In the genomic region with DNA sequence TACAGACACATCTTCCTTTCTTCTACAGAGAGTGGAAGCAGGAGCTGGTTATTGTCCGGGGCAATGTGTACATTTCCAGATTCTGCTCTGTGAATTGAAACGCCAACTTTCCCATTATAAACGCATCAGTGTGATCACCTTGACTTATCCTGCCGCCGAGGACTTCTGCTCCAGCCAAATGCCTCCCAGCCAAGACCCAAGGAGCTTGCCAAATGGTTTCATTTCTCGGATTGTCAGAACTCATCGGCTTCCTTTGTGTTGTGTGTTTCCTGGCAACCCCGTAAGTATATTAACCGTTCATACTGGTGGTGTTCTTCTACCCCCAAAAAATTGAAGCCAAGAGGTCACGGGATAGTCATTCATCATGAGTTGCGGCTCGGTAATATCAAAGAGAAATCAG, we compare ENCODE assay signal across 29 mouse cellular contexts. TPM values are rescaled to one million over a fixed set of nuclear protein-coding genes. Genes with fewer than 3 reads are reported as not detected.
DNase-seq lines count a peak whose midpoint lies in the region; ATAC-seq and TF ChIP-seq lines count a peak whose summit lies in the region.
"Had no signal": no experiment of that assay in that cellular context is flagged by ENCODE, and none has a peak within 500 bp of the region (broad histone marks: within the 10 kb centered on the region; RNA-seq: fewer than 3 reads in every experiment).

No protein-coding gene starts in this region.

- H3K27ac ChIP-seq in hindbrain, embryonic 15.5 days (replicated peaks), result no peak overlapping the region
- no peak overlapping the region for H3K27ac ChIP-seq in hindbrain, embryonic 12.5 days
- no peak overlapping the region for H3K27ac ChIP-seq in lung, embryonic 14.5 days (ENCODE audit: low read depth)
- H3K27ac ChIP-seq: embryonic facial prominence, embryonic 15.5 days; heart, embryonic 10.5 days; heart, embryonic 15.5 days; liver, embryonic 12.5 days; midbrain, embryonic 10.5 days; neural tube, embryonic 12.5 days had no signal

- H3K9me3 ChIP-seq in hindbrain, embryonic 15.5 days, result no peaks in the 10 kb centered on the region
- H3K9me3 ChIP-seq in hindbrain, embryonic 12.5 days (replicated peaks), result no peaks in the 10 kb centered on the region
- H3K9me3 ChIP-seq in lung, embryonic 14.5 days (ENCODE audit: low read depth, low read length), result no peaks in the 10 kb centered on the region
- H3K9me3 ChIP-seq: embryonic facial prominence, embryonic 15.5 days; heart, embryonic 10.5 days; heart, embryonic 15.5 days; liver, embryonic 12.5 days; midbrain, embryonic 10.5 days; neural tube, embryonic 12.5 days had no signal

- H3K4me3 ChIP-seq in hindbrain, embryonic 15.5 days, result no peak overlapping the region
- H3K4me3 ChIP-seq in hindbrain, embryonic 12.5 days, result no peak overlapping the region
- no peak overlapping the region for H3K4me3 ChIP-seq in lung, embryonic 14.5 days (ENCODE audit: low read depth, low read length)
- H3K4me3 ChIP-seq: embryonic facial prominence, embryonic 15.5 days; heart, embryonic 10.5 days; heart, embryonic 15.5 days; liver, embryonic 12.5 days; midbrain, embryonic 10.5 days; myocyte; neural tube, embryonic 12.5 days had no signal

- no peaks in the 10 kb centered on the region for H3K27me3 ChIP-seq in hindbrain, embryonic 15.5 days
- H3K27me3 ChIP-seq in hindbrain, embryonic 12.5 days, result no peaks in the 10 kb centered on the region
- H3K27me3 ChIP-seq in lung, embryonic 14.5 days (ENCODE audit: insufficient read depth, low read length), result no peaks in the 10 kb centered on the region
- H3K27me3 ChIP-seq: embryonic facial prominence, embryonic 15.5 days; heart, embryonic 15.5 days; liver, embryonic 12.5 days; neural tube, embryonic 12.5 days had no signal

- H3K36me3 ChIP-seq in hindbrain, embryonic 15.5 days, result no peaks in the 10 kb centered on the region
- H3K36me3 ChIP-seq in hindbrain, embryonic 12.5 days, result no peaks in the 10 kb centered on the region
- H3K36me3 ChIP-seq in lung, embryonic 14.5 days (ENCODE audit: insufficient read depth), result no peaks in the 10 kb centered on the region
- H3K36me3 ChIP-seq: embryonic facial prominence, embryonic 15.5 days; heart, embryonic 10.5 days; heart, embryonic 15.5 days; liver, embryonic 12.5 days; midbrain, embryonic 10.5 days; neural tube, embryonic 12.5 days had no signal

- no peak overlapping the region for H3K9ac ChIP-seq in hindbrain, embryonic 15.5 days
- H3K9ac ChIP-seq in hindbrain, embryonic 12.5 days, result no peak overlapping the region
- no peak overlapping the region for H3K9ac ChIP-seq in lung, embryonic 14.5 days
- H3K9ac ChIP-seq: embryonic facial prominence, embryonic 15.5 days; heart, embryonic 15.5 days; liver, embryonic 12.5 days; liver, postnatal 0 days; neural tube, embryonic 12.5 days had no signal

- H3K4me2 ChIP-seq in hindbrain, embryonic 15.5 days, result peak overlapping the region; percentile 2; the same call in 1 of the 2 replicates
- no peak overlapping the region for H3K4me2 ChIP-seq in hindbrain, embryonic 12.5 days (replicated peaks)
- H3K4me2 ChIP-seq in lung, embryonic 14.5 days, result no peak overlapping the region
- H3K4me2 ChIP-seq: embryonic facial prominence, embryonic 15.5 days; heart, embryonic 15.5 days; liver, embryonic 12.5 days; neural tube, embryonic 12.5 days had no signal

- 0 out of 2 replicates have a peak, but pooled peaks cover 5% of the 10 kb centered on the region for H3K4me1 ChIP-seq in hindbrain, embryonic 15.5 days (replicated peaks)
- no peaks in the 10 kb centered on the region for H3K4me1 ChIP-seq in hindbrain, embryonic 12.5 days
- no peaks in the 10 kb centered on the region for H3K4me1 ChIP-seq in lung, embryonic 14.5 days (ENCODE audit: insufficient read depth)
- H3K4me1 ChIP-seq: embryonic facial prominence, embryonic 15.5 days; heart, embryonic 10.5 days; heart, embryonic 15.5 days; liver, embryonic 12.5 days; midbrain, embryonic 10.5 days; neural tube, embryonic 12.5 days had no signal

- 49% methylated on average over 12 of the region's 12 CpGs for WGBS in hindbrain, embryonic 15.5 days
- WGBS in hindbrain, embryonic 12.5 days, result 69% methylated on average over 12 of the region's 12 CpGs
- WGBS in lung, embryonic 14.5 days, result 53% methylated on average over 12 of the region's 12 CpGs

- peak; percentile 61; the same call in 1 of the 2 replicates for ATAC-seq in hindbrain, embryonic 15.5 days (ENCODE audit: low FRiP score, low read depth)
- no peak for ATAC-seq in hindbrain, embryonic 12.5 days (ENCODE audit: low FRiP score)
- ATAC-seq in lung, embryonic 14.5 days (ENCODE audit: insufficient read depth), result no peak
- ATAC-seq: activated CD4-positive, CD25-positive, alpha-beta regulatory T cell, adult 4 months; forebrain, embryonic 14.5 days; inflammation-experienced regulatory T-cells, adult 6 months; liver, embryonic 12.5 days; liver, postnatal 0 days had no signal

- no peak for TF ChIP-seq CTCF in lung, embryonic 14.5 days (IDR thresholded peaks at IDR 0.05; ENCODE audit: low read depth)
- TF ChIP-seq CTCF in brain, embryonic 14.5 days (IDR thresholded peaks at IDR 0.05; ENCODE audit: borderline replicate concordance, extremely low read depth, insufficient read depth, insufficient read length), result no peak

- TF ChIP-seq POLR2A in brain, embryonic 14.5 days (IDR thresholded peaks at IDR 0.05; ENCODE audit: borderline replicate concordance, extremely low read depth, insufficient read depth, insufficient read length, poor library complexity, severe bottlenecking), result no peak

- peak; percentile 28 for DNase-seq in lung, embryonic 14.5 days
- no peak for DNase-seq in lung, postnatal 14 days
- DNase-seq in NIH3T3 (ENCODE audit: low read depth), result peak; percentile 18
- DNase-seq in brain, embryonic 14.5 days (ENCODE audit: low read depth), result peak; percentile 40
- DNase-seq: adrenal gland, adult 2 months; adrenal gland, postnatal 36 days; B cell, adult 2 months; cerebellum, adult 8-10 months; gastrocnemius, postnatal 25 days; heart, adult 11 months; heart, postnatal 36 days; kidney, adult 11 months; kidney, postnatal 14 days; liver, postnatal 0 days had no signal

RNA-seq across cellular contexts. Expression of a gene that starts 25.7 kb away (rescaled TPM):
- 0.10 and 0.14 TPM in 2 replicates for polyA plus RNA-seq in hindbrain, embryonic 15.5 days (2015; fragmentation: Nextera tagmentation; extraction: Ambion mirVana)
- polyA plus RNA-seq in hindbrain, embryonic 12.5 days (2016; fragmentation: Nextera tagmentation; extraction: Ambion mirVana), result not detected in 2 replicates
- not detected in 2 replicates for polyA plus RNA-seq in lung, embryonic 14.5 days (2014; fragmentation: Nextera tagmentation; extraction: Ambion mirVana)
- polyA plus RNA-seq in brain, embryonic 14.5 days (2012; rRNA removed), result not detected in 2 replicates
- polyA plus RNA-seq: activated CD4-positive, CD25-positive, alpha-beta regulatory T cell, adult 4 months; adrenal gland, adult 2 months; embryonic facial prominence, embryonic 15.5 days; forebrain, embryonic 14.5 days; heart, embryonic 10.5 days; heart, embryonic 15.5 days; inflammation-experienced regulatory T-cells, adult 6 months; kidney, embryonic 14.5 days; limb, embryonic 14.5 days; liver, embryonic 12.5 days; liver, postnatal 0 days; midbrain, embryonic 10.5 days; midbrain, postnatal 0 days; myocyte; neural tube, embryonic 12.5 days had no signal
